Mouse (Mus musculus): Measurements from ENCODE around the gene Gucy2e. TPM values are rescaled to one million over a fixed set of nuclear protein-coding genes. Genes with fewer than 3 reads are reported as not detected.
A peak's percentile ranks its signal among the peaks of the same experiment; 100 is the strongest.

The Gucy2e gene
- polyA plus RNA-seq, 1 experiment from 2014 or later, result not detected

DNA sequence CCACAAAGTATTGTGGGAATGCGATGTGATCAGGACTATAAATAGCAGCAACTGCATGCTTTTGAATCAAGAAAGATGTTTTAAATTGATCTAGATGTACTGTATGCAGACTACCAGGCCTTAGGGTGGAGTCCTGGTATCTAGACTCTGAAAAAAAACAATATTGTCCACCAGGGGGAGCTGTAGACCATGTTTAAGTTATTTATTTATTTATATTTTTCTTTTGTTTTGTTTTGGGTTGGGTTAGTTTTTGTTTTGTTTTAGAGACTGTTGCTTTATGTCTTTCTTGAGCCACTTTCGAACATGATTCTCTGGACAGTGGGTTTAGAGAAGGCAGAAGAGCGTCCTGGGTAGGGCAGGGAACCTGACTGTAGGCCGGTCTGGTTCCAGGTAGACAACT lies 21.0 kb upstream of the Gucy2e start:
- H3K27ac ChIP-seq, result peak overlapping the region; percentile 64; the same call in 1 of the 2 replicates
- DNase-seq (ENCODE audit: low spot score), result no peak

GRCm38 (mm10) chr11:69257072-69257471 lies 20.2 kb upstream of the Gucy2e start:
- 70% methylated on average over 2 of the region's 2 CpGs for WGBS
- Histone ChIP-seq H3K36me3 (no peaks in the 10 kb centered on the region), H3K27ac (no peak overlapping the region), H3K4me1 (peaks cover 10% of the 10 kb centered on the region), H3K27me3 (ENCODE audit: low read depth, poor library complexity, severe bottlenecking) (0 out of 2 replicates have a peak, but pooled peaks cover 4% of the 10 kb centered on the region), H3K4me3 (no peak overlapping the region), H3K9me3 (replicated peaks) (no peaks in the 10 kb centered on the region)
- no peak for DNase-seq (ENCODE audit: low spot score)

More for the DNA sequence above, 21.0 kb upstream of the Gucy2e start:
- Histone ChIP-seq H3K27me3 (ENCODE audit: low read depth, poor library complexity, severe bottlenecking) (0 out of 2 replicates have a peak, but pooled peaks cover 4% of the 10 kb centered on the region), H3K4me3 (no peak overlapping the region), H3K4me1 (peaks cover 10% of the 10 kb centered on the region), H3K9me3 (replicated peaks) (no peaks in the 10 kb centered on the region), H3K36me3 (no peaks in the 10 kb centered on the region)
- 48% methylated on average over 4 of the region's 4 CpGs for WGBS

GRCm38 (mm10) chr11:69254808-69255207 lies 18.0 kb upstream of the Gucy2e start:
- Histone ChIP-seq H3K36me3 (no peaks in the 10 kb centered on the region), H3K9me3 (replicated peaks) (no peaks in the 10 kb centered on the region), H3K27me3 (ENCODE audit: low read depth, poor library complexity, severe bottlenecking) (0 out of 2 replicates have a peak, but pooled peaks cover 4% of the 10 kb centered on the region), H3K4me3 (no peak overlapping the region), H3K4me1 (peaks cover 10% of the 10 kb centered on the region), H3K27ac (no peak overlapping the region)
- no peak for DNase-seq (ENCODE audit: low spot score)
- 81% methylated on average over 5 of the region's 5 CpGs for WGBS

- no peaks in the 10 kb centered on the region for H3K9me3 ChIP-seq (replicated peaks)
Observed at GRCm38 (mm10) chr11:69253131-69253530, 16.3 kb upstream of the Gucy2e start.

GRCm38 (mm10) chr11:69251953-69252352 lies 15.1 kb upstream of the Gucy2e start:
- peaks cover 10% of the 10 kb centered on the region for H3K4me1 ChIP-seq
- no peak overlapping the region for H3K27ac ChIP-seq
- 88% methylated on average over 7 of the region's 7 CpGs for WGBS
- no peak overlapping the region for H3K4me3 ChIP-seq
- H3K36me3 ChIP-seq, result no peaks in the 10 kb centered on the region
- H3K27me3 ChIP-seq (ENCODE audit: low read depth, poor library complexity, severe bottlenecking), result peaks cover 8% of the 10 kb centered on the region; the same call in 1 of the 2 replicates
- no peak for DNase-seq (ENCODE audit: low spot score)
- no peaks in the 10 kb centered on the region for H3K9me3 ChIP-seq (replicated peaks)

More at GRCm38 (mm10) chr11:69253131-69253530, 16.3 kb upstream of the Gucy2e start:
- H3K4me3 ChIP-seq, result no peak overlapping the region
- no peaks in the 10 kb centered on the region for H3K36me3 ChIP-seq
- H3K27ac ChIP-seq, result no peak overlapping the region
- 0 out of 2 replicates have a peak, but pooled peaks cover 4% of the 10 kb centered on the region for H3K27me3 ChIP-seq (ENCODE audit: low read depth, poor library complexity, severe bottlenecking)
- peaks cover 10% of the 10 kb centered on the region for H3K4me1 ChIP-seq
- no peak for DNase-seq (ENCODE audit: low spot score)
- WGBS, result 56% methylated on average over 9 of the region's 9 CpGs

DNA sequence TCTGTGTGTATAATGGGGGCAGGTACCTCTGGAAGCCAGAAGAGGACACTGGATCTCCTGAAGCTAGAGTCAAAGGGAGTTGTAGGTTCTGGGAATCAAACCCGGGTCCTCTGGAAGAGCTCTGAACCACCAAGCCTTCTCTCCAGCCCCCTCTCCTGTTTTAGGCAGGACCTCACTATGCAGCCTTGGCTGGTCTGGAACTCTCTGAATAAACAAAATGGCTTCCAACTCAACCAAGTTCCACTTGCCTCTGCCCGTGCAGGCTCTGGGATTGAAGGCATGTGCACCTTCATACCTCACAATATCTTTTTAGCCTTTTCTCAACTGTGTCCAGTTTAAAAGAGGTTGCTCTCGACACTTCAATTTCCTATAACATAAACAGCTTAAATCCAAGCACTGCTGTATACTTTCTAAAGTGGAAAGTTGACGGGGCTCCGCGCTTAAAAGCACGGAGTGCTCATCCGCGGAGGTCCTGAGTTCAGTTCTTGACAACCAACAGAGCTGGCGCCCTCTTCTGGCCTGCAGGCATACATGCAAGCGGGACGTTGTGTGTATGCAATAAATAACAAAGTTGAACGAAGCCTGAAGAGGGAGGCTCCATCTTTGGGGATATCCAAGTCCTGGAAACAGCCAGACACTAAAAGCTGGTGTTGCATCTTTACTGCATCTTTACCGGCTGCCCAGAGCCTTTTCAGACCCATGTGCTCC lies 14.5 kb upstream of the Gucy2e start:
- H3K27me3 ChIP-seq (ENCODE audit: low read depth, poor library complexity, severe bottlenecking), result peaks cover 7% of the 10 kb centered on the region; the same call in 1 of the 2 replicates
- DNase-seq (ENCODE audit: low spot score), result no peak
- H3K9me3 ChIP-seq (replicated peaks), result no peaks in the 10 kb centered on the region
- no peaks in the 10 kb centered on the region for H3K36me3 ChIP-seq
- no peak overlapping the region for H3K27ac ChIP-seq
- 61% methylated on average over 14 of the region's 14 CpGs for WGBS
- peaks cover 10% of the 10 kb centered on the region for H3K4me1 ChIP-seq
- no peak overlapping the region for H3K4me3 ChIP-seq

DNA sequence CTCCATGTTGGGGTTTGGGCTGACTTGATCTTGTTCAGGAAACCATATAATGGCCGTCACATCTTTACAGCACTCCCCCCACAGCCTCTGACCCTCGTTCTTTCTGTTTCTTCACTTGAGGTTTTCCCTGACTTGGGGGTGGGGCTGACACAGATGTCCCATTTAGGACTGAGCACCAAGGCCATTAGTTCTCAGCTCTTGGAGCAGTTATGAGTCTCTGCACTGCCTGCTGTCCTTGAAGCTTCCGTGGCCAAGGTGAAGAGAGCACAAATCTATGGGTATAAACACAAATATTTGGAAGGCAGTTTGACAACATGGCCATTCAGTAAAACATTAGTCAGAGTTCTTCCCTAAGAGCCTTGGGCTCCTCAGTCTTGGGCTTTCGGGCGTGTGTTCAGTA lies 13.3 kb upstream of the Gucy2e start:
- Histone ChIP-seq H3K27me3 (ENCODE audit: low read depth, poor library complexity, severe bottlenecking) (peaks cover 7% of the 10 kb centered on the region; the same call in 1 of the 2 replicates), H3K27ac (no peak overlapping the region), H3K9me3 (replicated peaks) (no peaks in the 10 kb centered on the region), H3K4me1 (peaks cover 10% of the 10 kb centered on the region), H3K36me3 (no peaks in the 10 kb centered on the region), H3K4me3 (no peak overlapping the region)
- DNase-seq (ENCODE audit: low spot score), result no peak
- WGBS, result 82% methylated on average over 5 of the region's 5 CpGs

DNA sequence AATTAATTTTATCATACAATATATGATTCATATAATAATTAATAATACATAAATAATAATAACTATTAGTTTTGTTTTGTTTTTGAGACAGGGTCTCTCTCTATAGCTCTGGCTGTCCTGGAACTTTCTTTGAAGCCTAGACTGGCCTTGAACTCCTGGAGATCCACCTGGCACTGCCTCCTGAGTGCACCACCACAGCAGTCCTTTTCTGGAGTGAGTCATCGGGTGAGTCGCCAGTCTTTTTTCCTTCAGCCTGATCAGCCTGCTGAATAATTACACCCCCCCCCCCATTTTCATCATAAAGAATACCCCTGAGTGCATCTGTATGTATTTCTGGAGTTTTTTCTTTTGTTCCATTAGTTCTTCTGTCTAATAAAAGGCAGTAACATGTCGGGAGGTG lies 12.3 kb upstream of the Gucy2e start:
- no peak overlapping the region for H3K27ac ChIP-seq
- H3K36me3 ChIP-seq, result no peaks in the 10 kb centered on the region
- WGBS, result 86% methylated on average over 3 of the region's 3 CpGs
- H3K27me3 ChIP-seq (ENCODE audit: low read depth, poor library complexity, severe bottlenecking), result peaks cover 7% of the 10 kb centered on the region; the same call in 1 of the 2 replicates
- no peak overlapping the region for H3K4me3 ChIP-seq
- peaks cover 10% of the 10 kb centered on the region for H3K4me1 ChIP-seq
- DNase-seq (ENCODE audit: low spot score), result no peak
- H3K9me3 ChIP-seq (replicated peaks), result no peaks in the 10 kb centered on the region

GRCm38 (mm10) chr11:69245643-69246042 lies 8.8 kb upstream of the Gucy2e start:
- Histone ChIP-seq H3K36me3 (no peaks in the 10 kb centered on the region), H3K27ac (no peak overlapping the region), H3K4me3 (no peak overlapping the region), H3K27me3 (ENCODE audit: low read depth, poor library complexity, severe bottlenecking) (peaks cover 7% of the 10 kb centered on the region; the same call in 1 of the 2 replicates), H3K4me1 (no peaks in the 10 kb centered on the region), H3K9me3 (replicated peaks) (no peaks in the 10 kb centered on the region)
- no peak for DNase-seq (ENCODE audit: low spot score)
- 49% methylated on average over 2 of the region's 2 CpGs for WGBS

DNA sequence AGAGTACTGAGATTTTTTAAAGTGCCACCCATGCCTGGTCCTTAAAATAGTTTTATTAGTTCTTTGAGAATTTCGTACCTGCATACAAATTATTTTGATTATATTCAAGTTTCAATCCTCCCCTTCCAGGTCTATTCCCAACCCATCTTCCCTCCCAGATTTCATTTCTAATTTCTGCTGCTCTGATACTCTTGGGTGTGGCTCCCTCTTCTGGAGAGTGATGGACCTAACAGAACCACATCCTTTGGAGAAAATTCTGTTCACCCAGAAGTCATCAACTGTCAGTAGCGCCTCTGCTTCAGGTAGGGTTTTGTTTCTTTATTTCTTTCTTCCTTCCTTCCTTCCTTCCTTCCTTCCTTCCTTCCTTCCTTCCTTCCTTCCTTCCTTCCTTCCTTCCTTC lies 8.1 kb upstream of the Gucy2e start:
- H3K27ac ChIP-seq, result no peak overlapping the region
- H3K27me3 ChIP-seq (ENCODE audit: low read depth, poor library complexity, severe bottlenecking), result peaks cover 7% of the 10 kb centered on the region; the same call in 1 of the 2 replicates
- no peak overlapping the region for H3K4me3 ChIP-seq
- no peak for DNase-seq (ENCODE audit: low spot score)
- no peaks in the 10 kb centered on the region for H3K36me3 ChIP-seq
- no peaks in the 10 kb centered on the region for H3K4me1 ChIP-seq
- 33% methylated on average over 2 of the region's 2 CpGs for WGBS
- H3K9me3 ChIP-seq (replicated peaks), result no peaks in the 10 kb centered on the region

DNA sequence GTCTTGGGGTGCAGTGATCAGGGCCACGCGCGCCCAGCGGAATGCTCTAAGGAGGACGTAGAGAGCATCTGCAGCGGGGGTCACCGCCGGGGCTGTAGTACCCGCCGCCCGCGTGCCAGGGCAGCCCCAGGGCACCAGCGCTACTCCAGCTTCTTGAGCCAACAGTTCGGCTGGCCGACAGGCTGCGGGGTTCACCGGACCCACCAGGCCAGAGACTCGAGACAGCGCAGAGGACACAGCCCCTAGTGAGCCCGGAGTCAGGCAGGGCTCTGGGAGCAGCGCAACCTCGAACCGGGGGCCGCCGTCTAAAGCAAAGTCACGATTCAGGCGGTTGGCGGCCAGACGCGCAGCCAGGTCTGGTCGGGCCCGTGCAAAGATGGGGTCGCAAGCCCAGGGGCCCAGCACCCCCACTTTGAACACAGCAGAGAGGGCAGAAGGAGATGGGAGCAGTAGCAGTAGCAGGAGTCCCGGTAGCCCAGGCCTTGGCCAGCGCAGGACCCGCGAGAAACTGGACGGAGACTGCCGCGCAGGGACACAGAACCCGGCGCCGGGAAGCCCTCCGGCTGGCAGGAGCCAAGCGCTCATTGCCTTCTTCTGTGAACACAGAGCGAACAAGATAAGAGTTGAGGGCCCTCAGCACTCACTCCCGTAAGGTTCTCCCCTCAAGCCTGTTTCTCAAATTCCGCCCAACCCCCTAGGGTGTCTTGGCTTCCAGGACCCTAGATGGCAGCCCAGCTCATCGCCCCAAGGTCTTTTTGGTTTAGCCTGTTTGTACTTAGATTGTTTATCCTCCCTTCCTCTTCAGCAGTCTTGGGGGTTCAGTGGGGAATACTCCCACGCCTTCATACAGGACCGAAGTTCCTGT lies 543 bp downstream of the Gucy2e start:
- peaks cover 79% of the 10 kb centered on the region for H3K27me3 ChIP-seq (ENCODE audit: low read depth, poor library complexity, severe bottlenecking)
- H3K27ac ChIP-seq, result peak overlapping the region; percentile 14
- no peaks in the 10 kb centered on the region for H3K36me3 ChIP-seq

GRCm38 (mm10) chr11:69235285-69236060 lies 1.4 kb downstream of the Gucy2e start:
- Histone ChIP-seq H3K27ac (peak overlapping the region; percentile 14), H3K9me3 (replicated peaks) (no peaks in the 10 kb centered on the region), H3K4me1 (peaks cover 26% of the 10 kb centered on the region), H3K27me3 (ENCODE audit: low read depth, poor library complexity, severe bottlenecking) (peaks cover 86% of the 10 kb centered on the region), H3K36me3 (no peaks in the 10 kb centered on the region), H3K4me3 (peak overlapping the region; percentile 57)
- DNase-seq (ENCODE audit: low spot score), result peak; percentile 68
- WGBS, result 1% methylated on average over 33 of the region's 33 CpGs

More for the DNA sequence above, 543 bp downstream of the Gucy2e start:
- WGBS, result 3% methylated on average over 51 of the region's 51 CpGs
- H3K4me1 ChIP-seq, result peaks cover 26% of the 10 kb centered on the region
- peak overlapping the region; percentile 57 for H3K4me3 ChIP-seq
- peak; percentile 64 for DNase-seq (ENCODE audit: low spot score)
- H3K9me3 ChIP-seq (replicated peaks), result no peaks in the 10 kb centered on the region
